Mouse (Mus musculus) MEL (cell line): Measurements from ENCODE around the gene Bcl2l10.

Experiments used
- CHD2 ChIP-seq: IDR thresholded peaks from 2 replicates; pipeline ENCODE4 v1.6.1; 2011; ENCODE audit warnings: low read length, improper control_type of control experiment
- MAFK ChIP-seq: IDR thresholded peaks from 2 replicates; pipeline ENCODE4 v1.6.1; 2011; ENCODE audit warnings: low read depth, mild to moderate bottlenecking, low read length, improper control_type of control experiment, borderline replicate concordance
- POLR2A ChIP-seq, 2 experiments: IDR thresholded peaks; 2 replicates each; pipeline ENCODE4 v1.6.1; 2011 to 2012; ENCODE audit warnings: low read length in 2 of 2, mild to moderate bottlenecking in 2 of 2, control low read depth in 1 of 2, improper control_type of control experiment in 1 of 2, low read depth in 1 of 2, moderate library complexity in 1 of 2; ENCODE audit not compliant: control insufficient read depth in 1 of 2, insufficient read depth in 1 of 2, poor library complexity in 1 of 2

DNA sequence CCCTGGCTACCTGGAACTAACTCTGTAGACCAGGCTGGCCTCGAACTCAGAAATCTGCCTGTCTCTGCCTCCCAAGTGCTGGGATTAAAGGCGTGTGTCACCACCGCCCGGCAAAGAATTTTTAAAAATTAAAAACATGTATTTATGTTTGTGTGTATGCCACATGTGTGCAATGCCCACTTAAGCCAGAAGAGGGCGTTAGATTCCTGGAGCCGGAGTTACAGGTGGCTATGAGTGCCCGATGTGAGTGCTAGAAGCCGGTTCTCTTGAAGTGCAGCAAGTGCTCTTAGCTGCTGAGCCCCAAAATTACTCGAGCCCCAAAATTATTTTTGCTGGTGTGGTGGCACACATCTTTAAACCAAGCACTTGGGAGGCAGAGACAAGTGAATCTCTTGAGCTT, 36.2 kb downstream of the Bcl2l10 start:
- TF ChIP-seq POLR2A (IDR thresholded peaks at IDR 0.05; ENCODE audit: control insufficient read depth in 1 of 2, insufficient read depth in 1 of 2, low read depth in 1 of 2, low read length in 2 of 2, poor library complexity in 1 of 2) (no peak), CHD2 (no peak), MAFK (no peak)
